Mouse (Mus musculus) NIH3T3 (cell line): ENCODE measurements around the gene Ccdc189.
A peak's percentile ranks its signal among the peaks of the same experiment; 100 is the strongest.

Source experiments
- DNase-seq: peaks from one replicate; pipeline ENCODE4 v3.0.0-alpha.2; 2012; ENCODE audit warnings: low read depth

Gene Ccdc189

GRCm38 (mm10) chr7:127591108-127591507, 2.7 kb upstream of the Ccdc189 start:
- no peak for DNase-seq

- no peak for DNase-seq
Measured at GRCm38 (mm10) chr7:127589637-127590036, 1.2 kb upstream of the Ccdc189 start.

- peak; percentile 9 for DNase-seq
Measured at GRCm38 (mm10) chr7:127588901-127589300, 506 bp upstream of the Ccdc189 start.

GRCm38 (mm10) chr7:127587196-127587595, 1.2 kb downstream of the Ccdc189 start:
- no peak for DNase-seq

- no peak for DNase-seq
Measured at GRCm38 (mm10) chr7:127586149-127586548, 2.2 kb downstream of the Ccdc189 start.

GRCm38 (mm10) chr7:127585031-127585430, 3.4 kb downstream of the Ccdc189 start:
- no peak for DNase-seq

DNA sequence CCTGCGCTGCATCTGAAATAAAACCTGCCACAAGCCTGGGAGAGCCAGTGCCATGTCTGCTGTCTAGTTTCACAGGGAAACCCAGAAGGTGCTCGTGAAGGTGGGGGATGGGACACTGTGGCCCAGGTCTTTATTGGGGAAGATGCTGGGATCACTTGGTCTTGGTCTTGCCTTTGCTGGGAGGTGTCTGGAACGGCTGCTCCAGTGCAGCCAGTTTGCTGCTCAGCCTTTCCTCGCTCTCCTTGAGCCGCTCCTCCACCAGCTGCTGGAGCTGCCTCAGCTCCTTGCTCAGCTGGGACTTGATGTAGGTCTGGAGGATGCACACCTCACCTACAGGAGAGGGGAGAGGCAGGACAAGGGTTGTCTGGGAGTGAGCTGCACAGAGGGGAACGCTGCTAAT, 5.1 kb downstream of the Ccdc189 start:
- no peak for DNase-seq

DNA sequence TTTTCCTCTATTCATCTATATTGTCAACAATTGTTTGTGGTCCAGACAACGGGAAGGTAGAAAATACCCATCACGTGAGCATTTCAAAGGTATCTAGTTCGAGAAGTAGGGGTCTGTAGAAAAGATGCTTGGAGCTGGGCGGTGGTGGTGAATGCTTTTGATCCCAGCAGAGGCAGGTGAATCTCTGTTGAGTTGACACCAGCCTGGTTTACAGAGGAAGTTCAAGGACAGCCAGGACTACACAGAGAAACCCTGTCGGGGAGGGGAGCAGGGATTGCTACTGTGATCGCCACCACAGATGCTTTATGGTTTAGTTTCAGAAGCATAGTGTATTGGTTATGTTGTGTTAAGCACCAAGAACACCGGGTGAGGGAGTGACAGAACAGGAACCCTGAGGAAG, 14.3 kb downstream of the Ccdc189 start:
- DNase-seq, result no peak

GRCm38 (mm10) chr7:127573503-127574008, 14.8 kb downstream of the Ccdc189 start:
- DNase-seq, result no peak

GRCm38 (mm10) chr7:127572895-127573471, 15.4 kb downstream of the Ccdc189 start, which contains the start of gene Phkg2:
Gene Phkg2 (plus strand): TSS chr7:127573340.
- DNase-seq, result peak; percentile 94

DNA sequence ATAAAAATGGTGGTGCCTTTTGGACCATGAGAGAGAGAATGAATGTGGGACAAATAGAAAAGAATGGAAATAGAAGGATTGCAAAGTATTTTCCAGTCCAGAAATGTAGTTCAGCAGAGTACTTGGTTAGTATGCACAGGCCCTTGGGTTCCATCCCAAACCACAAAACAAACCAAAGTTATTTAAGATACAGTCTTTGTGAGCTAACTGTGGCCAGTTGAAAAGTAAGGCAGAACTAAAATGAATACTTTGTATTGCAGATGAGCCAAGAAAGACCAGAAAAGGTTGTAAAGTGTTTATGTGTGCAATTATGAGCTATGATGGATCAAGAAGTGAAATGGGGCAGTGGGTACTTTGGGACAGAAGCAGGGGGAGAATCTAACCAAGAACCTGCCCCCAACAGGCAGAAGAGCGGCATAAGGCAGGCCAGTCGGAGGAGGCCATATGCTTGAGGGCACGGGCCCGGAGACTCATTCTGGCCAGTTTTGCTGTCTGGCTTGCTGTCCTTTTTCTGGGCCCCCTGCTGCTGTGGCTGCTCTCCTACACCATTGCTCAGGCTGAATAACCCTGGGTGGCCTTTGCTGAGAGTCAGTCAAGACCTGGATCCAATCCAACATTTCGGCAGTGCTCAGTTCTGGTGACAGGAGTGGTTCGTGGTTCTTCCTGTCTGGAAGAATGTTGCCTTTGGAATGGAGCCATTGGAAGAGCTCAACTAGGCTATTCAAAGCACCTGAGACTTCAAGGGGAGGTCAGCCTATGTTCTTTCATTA, 23.8 kb downstream of the Ccdc189 start:
- peak; percentile 36 for DNase-seq

- no peak for DNase-seq
Measured at GRCm38 (mm10) chr7:127561340-127561858, 27.0 kb downstream of the Ccdc189 start, which contains the start of gene Tmem265. Gene Tmem265 (plus strand): TSS chr7:127561390.

- DNase-seq, result no peak
Measured at GRCm38 (mm10) chr7:127560580-127560979, 27.8 kb downstream of the Ccdc189 start.

GRCm38 (mm10) chr7:127551558-127551957, 36.8 kb downstream of the Ccdc189 start:
- DNase-seq, result no peak

GRCm38 (mm10) chr7:127549116-127549835, 39.1 kb downstream of the Ccdc189 start:
- no peak for DNase-seq

- DNase-seq, result no peak
Measured at GRCm38 (mm10) chr7:127541671-127542070, 46.7 kb downstream of the Ccdc189 start.
